Mouse (Mus musculus): ENCODE data around the gene Stox2.
"Not testable (repeated sequence)": the region's sequence is repeated elsewhere in the genome, so short reads cannot be mapped to it uniquely, and the experiment has no call there.

The Stox2 gene

DNA sequence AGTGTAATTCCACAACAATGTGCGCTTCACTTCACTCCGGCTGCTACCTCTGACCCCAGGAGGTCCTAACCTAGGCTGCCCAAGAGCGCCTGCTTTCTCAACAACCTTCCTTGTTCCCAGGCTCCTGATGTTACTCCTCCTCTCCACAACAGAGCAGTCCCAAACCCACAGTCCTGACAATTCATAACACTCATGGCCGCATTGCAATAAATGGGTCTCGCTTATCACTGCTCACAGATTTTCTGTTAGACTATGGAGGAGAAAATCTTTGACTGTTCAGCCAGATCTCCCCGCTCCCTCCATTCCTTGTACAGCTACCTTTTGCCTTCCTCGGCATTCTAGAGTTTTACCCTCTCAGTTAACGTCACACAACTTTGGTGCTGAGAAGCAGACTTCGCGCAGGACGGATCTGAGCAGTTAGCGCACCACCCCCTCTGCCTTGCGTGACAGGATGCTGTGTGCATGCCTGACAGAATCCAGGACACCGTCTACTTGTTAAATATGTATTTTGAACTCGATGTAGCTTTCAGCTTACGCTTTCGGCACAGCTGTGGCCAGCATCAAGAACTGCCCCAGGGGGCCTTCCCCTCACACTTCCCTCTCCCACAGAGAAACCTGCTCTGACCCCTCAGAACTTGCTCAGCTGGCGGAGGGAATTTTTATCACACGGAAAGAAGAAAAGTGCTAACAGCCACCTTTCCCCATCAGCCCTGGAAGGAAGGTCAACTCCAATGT lies at the start of gene Stox2:
Stox2 (minus strand) TSS at position 51 of the 735 bp plus-strand sequence.
- DNase-seq (ENCODE audit: low read depth, low spot score) = no peak

DNA sequence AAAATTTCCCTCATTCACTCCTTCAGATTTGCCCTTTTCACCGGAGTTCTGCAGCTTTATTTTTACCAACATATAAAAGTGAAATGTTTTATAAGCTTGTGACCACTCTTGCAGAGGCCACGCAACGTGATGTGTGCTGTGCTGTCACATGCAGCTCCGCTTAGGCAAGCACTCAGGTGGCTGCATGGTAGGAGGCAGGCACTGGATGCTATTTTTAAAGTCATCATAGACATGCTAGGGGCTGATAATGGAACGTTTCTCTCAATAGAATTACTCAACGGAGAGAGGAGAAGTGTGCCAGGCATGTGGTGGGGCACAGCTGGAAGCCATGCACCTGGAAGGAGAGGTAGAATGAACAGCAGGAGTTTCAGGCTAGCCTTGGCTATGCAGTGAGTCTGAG lies 49.3 kb upstream of the Stox2 start:
- no peak for DNase-seq (ENCODE audit: low read depth, low spot score)

DNA sequence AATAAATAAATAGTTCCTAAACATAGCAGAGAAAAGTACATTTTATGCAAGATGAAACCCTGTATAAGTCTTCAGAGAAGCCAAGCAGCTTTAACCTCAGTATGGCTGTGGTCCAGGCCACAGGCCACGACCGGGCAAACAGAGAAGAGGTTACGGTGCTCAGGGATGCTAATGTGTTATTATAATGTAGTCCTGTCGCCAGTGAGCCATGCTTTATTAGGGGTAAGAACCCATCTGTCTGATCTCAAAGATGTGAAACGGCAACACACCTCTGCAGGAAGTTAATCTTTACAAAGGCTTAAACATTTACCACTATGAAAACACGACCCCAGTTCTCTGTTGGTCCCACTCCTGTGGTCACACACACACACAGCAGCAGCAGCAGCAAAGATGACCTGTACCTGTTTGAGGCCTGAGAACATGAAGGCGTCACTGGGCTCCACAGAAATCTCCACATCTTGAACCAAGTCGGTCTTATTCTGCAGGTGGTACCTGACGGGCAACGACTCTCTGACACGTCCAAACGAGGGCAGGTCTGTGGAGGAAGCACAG lies 48.5 kb upstream of the Stox2 start:
- no peak for DNase-seq (ENCODE audit: low read depth, low spot score)

DNA sequence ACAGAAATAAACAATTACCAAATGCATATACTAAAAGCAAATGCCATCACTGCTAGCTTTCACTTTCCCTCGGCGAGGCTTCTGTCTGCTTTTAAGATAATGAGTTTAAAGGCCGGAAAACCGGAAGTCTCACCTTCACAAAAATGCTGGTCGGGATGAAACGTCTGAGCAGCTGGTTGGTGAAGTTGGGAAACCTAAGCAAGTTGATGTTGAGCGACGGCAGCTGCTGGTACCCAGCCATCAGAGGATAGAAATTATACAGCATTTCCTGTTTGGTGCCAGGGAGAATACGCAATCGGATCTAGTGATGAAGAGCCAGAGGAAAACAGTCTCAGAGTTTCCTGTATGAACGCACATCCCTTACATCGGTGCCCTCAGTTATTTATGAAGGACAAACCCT lies 46.9 kb upstream of the Stox2 start:
- DNase-seq (ENCODE audit: low read depth, low spot score) = no peak

DNA sequence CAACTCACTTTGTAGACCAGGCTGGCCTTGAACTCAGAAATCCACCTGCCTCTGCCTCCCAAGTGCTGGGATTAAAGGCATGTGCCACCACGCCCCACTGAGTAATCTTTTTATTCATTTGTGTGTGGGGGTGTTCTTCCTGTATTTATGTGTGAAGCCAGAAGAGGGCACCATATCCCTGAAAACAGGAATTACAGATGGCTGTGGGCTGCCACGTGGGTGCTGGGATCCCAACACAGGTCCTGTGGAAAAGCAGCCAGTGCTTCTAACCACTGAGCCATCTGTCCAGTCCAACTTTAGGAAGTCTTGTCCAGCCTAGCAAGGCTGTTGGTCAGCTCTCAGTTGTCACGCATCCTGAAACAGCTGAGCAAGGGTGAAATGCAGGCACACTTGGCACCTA lies 41.1 kb upstream of the Stox2 start:
- DNase-seq (ENCODE audit: low read depth, low spot score) = no peak

DNA sequence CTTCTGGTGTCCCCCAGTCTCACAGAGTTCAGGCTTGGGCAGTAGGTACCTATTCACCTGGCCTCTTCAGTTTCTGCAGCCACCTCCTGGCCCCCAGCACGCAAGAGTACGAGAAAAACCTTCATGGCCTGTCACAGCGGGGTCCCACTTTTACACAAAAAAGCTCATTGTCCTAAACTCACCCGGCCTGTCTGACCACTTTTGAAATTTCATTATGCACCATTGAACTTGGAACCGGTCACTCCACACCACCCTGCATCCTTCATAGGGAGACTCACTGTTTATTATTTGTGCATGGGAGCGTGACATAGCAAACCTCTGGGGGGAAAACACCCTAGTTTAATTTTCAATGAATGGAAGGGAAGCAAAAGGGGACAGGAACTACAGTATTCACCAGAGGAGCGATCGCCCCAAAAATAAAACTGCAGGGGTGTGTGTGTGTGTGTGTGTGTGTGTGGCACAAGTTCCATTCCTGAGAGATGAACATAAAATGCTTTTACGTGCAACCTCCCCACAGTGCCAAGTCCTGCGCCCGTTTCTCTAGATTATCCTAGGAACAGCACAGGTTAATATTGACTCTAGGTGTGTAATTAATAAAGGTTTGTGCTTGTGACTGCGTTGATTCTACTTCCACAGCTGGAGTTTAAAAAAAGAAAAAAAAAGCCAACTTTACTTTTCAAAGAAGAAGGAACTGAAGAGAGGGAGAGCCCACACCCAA lies 36.4 kb upstream of the Stox2 start:
- DNase-seq (ENCODE audit: low read depth, low spot score) = no peak

DNA sequence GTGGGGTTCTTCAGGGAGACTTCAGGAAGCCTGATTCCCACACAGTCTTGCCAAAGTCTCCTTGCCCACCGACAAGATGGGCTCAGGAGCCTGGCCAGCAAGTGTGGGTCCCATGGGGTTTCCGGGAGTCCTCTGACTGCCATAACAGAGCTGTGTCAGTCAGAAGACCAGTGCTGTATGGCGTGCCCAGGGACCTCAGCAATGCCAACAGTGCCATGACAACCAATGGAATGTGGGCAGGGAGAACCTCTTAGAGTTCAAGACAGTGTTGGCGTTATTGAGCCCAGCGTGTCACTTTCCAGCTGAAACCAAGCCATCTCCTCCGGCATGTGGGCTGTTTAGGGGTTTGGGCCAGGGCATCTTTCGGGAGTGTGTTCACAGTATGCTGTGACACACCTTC lies 33.9 kb upstream of the Stox2 start:
- no peak for DNase-seq (ENCODE audit: low read depth, low spot score)

DNA sequence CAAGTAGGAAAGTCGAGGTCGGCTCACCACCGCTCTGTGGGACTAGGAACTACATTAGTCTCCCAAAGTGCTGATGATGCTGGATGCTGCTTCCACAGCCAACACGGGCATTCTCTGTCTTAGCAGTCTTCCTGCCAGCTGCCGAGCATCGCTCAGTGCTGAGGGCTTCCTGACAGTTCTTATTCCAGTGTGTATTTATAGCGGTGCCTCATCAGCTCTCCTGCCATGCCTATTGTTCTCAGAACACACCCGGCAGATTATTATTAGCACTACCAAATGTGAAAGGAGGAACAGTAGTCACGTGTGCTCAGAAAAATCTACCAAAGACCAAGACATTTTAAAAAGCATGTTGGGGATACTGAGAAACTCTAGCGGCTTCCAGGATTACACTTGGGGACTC lies 15.5 kb upstream of the Stox2 start:
- no peak for DNase-seq (ENCODE audit: low read depth, low spot score)

DNA sequence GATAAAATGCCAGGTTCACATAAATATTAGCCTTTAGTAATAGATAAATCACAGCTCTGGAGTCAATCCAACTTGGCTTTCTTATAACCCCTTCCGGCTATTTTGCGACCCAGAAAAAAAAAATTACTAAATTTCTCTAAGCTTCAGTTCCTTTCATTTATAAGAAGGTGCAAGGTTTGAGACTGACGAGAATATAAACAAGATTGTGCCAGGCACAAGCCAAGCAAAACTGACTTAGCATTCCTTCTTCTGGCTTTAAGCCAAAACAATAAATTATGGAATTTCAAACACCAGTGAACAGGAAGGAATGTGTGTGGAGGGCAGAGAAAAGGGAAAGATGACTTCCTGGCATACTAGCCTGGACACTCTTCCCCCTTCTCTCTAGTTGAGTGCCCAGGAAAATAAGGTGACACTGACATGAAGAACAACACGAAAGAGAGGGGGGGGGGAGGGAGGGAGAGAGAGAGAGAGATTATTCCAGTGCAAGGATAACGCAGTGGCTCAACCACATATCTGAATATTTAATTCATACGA lies 13.1 kb upstream of the Stox2 start:
- no peak for DNase-seq (ENCODE audit: low read depth, low spot score)

DNA sequence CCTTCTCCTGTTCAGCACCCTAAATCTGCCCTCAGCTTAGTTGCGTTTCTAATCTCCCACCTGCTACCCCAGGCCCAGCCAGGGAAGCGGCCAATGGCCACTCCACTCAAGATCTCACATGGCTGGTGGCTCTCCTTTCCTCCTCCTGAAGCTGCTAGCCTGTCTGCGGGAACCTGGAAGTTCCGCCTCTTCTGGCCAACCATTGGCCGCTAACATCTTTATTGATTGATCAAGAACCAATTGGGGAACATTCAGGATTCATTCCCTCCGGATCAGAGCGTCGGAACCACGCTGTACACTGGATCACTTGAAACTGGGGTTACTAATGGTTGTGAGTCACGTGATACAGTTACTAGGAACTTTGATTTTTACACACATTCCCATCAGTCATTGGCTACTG lies 12.4 kb upstream of the Stox2 start:
- DNase-seq (ENCODE audit: low read depth, low spot score) = no peak

DNA sequence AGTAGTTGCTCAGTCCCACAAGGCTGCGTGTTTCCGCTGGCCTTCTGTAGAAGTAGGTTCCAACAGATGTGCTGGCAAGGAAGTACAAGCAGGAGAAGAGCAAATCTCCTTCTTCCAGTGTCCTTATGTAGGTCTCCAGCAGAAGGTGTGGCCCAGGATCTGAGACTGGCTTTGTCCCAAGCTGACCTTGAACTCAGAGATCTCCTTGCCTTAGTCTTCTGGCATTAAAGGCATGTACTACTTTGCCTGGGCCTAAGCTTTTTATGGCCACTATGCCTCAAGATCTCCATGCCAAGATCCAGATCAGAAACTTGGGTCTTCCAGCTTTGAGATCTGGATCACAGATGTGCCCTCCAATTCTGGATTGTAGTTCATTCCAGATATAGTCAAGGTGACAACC lies 3.0 kb upstream of the Stox2 start:
- not testable (repeated sequence) for DNase-seq (ENCODE audit: low read depth, low spot score)

DNA sequence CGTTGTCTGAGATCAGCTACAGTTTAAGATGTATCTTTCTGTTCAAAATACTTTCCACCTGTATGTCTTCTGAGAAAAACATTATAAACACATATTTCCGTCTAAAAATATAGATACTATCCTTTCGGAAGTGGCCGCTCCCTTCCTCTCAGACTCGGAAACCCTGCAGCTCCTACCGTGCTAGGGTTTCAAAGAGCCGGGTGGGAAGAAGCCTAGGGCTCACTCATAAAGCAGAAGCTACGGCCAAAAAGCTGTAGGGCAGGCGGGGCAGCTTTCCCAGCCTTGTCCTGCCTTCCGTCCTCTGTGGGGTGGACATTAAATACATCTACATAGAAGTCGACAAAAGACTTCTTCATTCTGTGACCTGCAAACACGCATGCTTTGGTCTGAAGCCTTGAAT lies 6.9 kb downstream of the Stox2 start:
- DNase-seq (ENCODE audit: low read depth, low spot score) = no peak

DNA sequence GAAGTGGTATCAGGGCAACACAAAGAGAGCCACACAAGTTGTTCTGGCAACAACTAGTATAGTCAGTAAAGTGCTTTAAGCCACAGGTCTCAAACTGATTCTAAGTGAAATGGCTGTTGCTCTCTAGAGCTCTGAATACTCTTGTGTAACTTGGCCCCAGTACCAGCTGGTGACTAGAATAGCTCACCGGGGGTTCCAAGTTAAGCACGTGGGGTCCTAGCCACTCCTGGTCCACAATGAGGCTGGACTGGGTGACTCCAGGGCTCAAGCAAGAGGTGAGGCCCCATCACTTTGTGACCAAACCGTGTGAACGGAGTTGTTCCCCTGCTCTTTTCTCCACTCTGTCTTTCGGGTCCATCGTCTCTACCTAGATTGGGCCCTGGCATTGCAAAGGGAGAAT lies 8.2 kb downstream of the Stox2 start:
- DNase-seq (ENCODE audit: low read depth, low spot score) = no peak

DNA sequence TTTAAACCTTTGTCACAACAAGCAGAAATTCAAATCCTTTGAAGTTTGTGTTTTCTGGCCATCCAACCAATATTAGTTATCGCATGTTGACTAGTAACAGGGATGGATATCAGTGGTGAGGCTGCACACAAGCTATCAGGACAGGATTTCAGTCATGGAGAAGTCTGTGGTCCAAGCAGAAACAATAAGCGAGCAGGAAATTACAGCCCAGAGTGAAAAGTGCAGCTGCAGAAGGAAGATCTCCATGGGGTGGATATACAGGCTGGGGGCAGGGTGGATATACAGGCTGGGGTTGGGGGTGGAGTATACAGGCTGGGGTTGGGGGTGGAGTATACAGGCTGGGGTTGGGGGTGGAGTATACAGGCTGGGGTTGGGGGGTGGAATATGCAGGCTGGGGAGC lies 10.3 kb downstream of the Stox2 start:
- no peak for DNase-seq (ENCODE audit: low read depth, low spot score)

DNA sequence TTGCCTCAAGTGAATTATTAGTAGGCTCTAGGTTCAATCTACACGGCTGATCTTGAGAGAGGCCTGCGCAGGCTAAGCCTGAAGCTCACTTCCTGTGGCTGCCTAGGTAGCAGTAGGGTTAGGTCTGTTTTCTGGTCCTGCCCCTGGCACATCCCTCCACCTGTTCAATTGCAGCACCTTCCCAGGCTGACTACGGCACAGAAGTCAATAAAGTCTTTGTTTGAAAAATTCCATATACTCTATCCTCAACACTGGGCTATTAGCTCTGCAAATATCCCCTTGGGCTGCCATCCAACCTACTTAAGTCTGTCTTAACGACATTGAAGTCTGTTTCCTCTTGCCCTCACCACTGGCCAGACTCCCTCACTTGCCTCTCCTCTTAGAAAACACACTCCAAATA lies 10.8 kb downstream of the Stox2 start:
- no peak for DNase-seq (ENCODE audit: low read depth, low spot score)

DNA sequence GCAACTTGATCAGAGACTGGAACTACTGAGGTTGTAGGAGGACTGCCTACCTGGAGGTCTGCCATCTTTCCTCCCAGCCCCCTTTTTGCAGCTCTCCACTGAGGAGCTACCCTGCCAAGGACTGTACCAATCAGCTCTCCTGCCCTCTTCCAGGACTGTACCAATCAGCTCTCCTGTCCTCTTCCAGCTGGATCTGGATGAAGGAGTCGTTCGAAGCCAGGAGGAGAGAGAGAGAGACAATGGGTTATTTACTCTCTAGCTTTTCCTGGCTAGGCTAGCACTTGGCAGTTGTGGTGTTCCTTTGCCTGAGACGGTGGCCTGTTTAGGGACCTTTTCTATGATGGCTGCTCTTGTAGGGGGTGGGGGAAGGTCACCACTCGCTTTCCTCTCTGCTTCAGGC lies 14.9 kb downstream of the Stox2 start:
- no peak for DNase-seq (ENCODE audit: low read depth, low spot score)

DNA sequence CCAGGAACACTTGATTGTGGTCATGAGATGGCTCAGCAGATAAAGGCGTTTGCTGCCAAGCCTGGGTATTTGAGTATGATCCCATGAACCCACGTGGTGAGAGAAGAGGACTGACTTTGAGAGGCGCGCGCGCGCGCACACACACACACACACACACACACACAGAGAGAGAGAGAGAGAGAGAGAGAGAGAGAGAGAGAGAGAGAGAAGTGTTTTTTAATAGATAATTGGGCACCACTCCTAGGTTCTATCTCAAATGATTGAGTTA lies 32.0 kb downstream of the Stox2 start:
- DNase-seq (ENCODE audit: low read depth, low spot score) = not testable (repeated sequence)

DNA sequence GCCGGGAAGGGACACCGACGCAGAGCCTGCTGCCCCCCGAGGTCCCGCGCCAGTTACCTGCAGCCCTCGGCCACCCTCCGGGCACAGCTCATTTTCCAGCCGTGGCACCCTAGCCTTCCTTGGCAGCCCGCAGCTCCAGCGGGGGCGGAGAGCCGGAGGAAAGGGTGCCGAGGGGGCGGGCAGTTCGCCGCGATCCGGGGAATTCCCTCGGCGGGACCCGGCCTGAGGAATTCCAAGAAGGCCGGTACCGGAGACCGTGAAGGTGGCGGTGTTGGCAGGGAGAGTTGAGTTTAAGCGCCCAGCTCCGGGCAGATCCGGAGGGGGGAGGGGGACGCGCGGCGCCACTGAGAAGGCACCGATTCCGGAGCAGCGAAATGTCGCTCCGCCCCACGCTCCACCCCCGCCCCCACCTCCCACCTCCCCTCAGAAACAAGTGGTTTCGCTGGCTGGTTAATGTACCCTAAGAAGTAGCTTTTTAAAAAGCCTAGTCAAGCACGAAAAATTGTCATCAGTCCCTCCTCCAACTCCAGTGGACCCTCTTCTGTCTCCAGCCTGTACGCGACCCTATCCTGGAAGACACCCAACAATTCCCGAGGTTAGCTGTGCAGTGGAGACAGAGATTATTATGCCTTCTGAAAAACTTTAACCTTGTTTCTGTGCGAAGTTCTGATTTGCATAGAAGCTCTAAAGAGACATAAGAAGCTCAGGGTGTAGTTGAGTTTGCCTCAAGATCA lies 32.5 kb downstream of the Stox2 start:
- DNase-seq (ENCODE audit: low read depth, low spot score) = no peak

DNA sequence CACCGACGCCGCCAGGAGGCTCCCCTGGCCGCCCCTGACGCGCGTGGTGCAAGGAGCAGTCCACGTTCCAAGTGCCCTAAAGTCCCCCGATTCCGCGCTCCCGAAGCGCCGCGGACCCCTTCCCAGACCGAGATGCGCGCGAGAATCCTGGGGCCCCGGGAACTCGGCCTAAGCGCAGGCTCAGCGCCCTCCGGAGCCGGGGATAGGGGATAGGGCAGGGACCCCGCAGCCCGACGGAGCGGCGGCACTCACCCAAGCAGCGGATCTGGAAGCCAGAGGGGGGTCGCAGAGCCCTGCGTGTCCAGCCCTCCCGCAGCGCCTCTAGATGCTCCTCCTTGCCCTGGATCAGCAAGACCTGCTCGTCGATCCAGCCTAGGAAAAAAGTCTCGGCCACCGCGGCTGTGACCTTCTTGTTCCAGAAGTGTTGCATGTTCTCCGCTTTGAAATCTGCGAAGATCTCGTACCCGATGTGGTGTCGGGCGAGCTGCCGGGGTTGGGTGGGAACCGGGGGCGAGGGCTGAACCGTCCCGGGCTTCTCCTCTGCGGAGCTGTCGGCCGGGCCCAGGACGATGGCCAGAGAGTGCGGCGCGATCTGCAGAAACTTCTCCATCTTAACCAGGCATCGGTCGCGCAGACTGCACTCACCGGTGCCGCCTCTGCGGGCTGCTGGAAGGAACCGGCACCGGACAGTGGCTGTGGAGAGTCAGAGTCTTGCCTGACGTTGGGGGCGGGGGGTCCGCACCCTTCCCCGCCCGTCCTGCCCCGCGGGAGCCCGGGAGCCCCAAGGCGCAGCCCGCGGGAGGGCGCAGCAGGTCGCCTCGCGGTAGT lies 33.3 kb downstream of the Stox2 start:
- DNase-seq (ENCODE audit: low read depth, low spot score) = no peak

DNA sequence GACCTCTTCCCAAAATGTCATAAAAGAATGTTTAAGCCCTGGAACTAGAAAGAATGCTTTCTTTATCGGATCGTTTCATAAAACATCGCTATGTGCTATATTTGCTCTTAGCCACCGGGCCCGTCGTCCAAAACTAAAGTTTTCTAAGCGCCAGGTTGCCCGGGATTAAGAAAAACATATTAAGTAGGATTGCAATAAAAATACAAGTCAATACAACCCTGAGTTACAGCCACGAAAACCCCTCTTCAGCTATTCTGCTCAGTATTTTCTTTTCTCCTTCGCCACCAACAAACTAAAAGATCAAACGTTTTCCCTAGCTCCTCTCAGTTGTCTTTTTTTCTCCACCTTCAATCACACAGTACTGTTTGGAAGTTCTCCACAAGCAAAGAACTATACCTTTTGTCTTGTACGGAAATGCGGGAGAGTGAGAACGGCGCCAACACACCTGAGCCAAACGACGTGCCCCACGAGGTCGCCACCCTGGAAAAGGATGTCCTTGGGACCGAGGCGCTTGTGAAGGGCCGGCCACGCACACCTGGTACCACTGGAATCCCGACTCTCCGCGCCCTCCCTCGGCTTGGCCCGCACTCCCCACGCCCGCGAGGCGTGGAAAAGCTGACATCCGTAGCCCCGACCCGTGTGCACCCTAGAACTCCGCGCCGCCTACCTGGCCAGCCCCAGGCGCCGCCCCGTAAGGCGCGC lies 34.0 kb downstream of the Stox2 start:
- no peak for DNase-seq (ENCODE audit: low read depth, low spot score)

DNA sequence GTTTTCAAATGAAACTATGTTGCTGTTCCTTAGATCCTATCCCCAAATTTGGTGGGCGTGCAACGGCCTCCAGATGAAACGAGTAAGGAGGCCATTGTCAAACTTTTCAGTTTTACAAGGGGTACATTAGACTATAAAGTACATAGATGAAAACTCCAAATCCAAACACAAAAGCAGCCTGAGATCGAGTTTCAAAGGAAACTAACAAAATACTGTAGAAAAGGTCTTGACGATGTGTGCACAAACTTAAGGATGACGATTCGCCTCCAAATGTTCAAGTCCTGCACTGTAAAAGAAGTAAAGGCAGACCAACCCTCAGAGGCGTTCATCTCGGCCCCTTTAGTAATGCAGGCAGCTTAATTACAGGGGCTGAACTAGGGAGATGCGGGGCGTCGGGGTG lies 34.8 kb downstream of the Stox2 start:
- DNase-seq (ENCODE audit: low read depth, low spot score) = no peak

Data from retina, postnatal 7 days (tissue).